Mouse (Mus musculus) limb, embryonic 15.5 days (tissue): ENCODE results near the gene Mrps27. TPM values are rescaled to one million over a fixed set of nuclear protein-coding genes. Genes with fewer than 3 reads are reported as not detected.

Experiments
- ATAC-seq: fragments of 200-750 bp; cut with Nextera tagmentation; 2 replicates; pipeline ENCODE4 v1.8.0; 2017; ENCODE audit warnings: low read depth, moderate TSS enrichment; ENCODE audit not compliant: insufficient number of reproducible peaks, low FRiP score, low TSS enrichment
- H3K27ac ChIP-seq: fragments of 300-500 bp; sonication (generic); 2 replicates; pipeline ENCODE4 v1.5.1; 2015; ENCODE audit warnings: moderate library complexity, mild to moderate bottlenecking, inconsistent platforms
- H3K27me3 ChIP-seq: fragments of 300-500 bp; sonication (generic); 2 replicates; pipeline ENCODE4 v1.6.1; 2015; ENCODE audit warnings: inconsistent platforms
- H3K36me3 ChIP-seq: fragments of 300-500 bp; sonication (generic); 2 replicates; pipeline ENCODE4 v1.6.1; 2015; ENCODE audit warnings: inconsistent platforms
- H3K4me1 ChIP-seq: fragments of 300-500 bp; sonication (generic); 2 replicates; pipeline ENCODE4 v1.6.1; 2015; ENCODE audit warnings: inconsistent platforms
- H3K4me2 ChIP-seq: fragments of 300-500 bp; sonication (generic); 2 replicates; pipeline ENCODE4 v1.6.1; 2015; ENCODE audit warnings: mild to moderate bottlenecking, inconsistent platforms
- H3K4me3 ChIP-seq: fragments of 300-500 bp; sonication (generic); 2 replicates; pipeline ENCODE4 v1.5.1; 2015; ENCODE audit warnings: mild to moderate bottlenecking, inconsistent platforms
- H3K9ac ChIP-seq: fragments of 300-500 bp; sonication (generic); 2 replicates; pipeline ENCODE4 v1.6.1; 2015; ENCODE audit warnings: inconsistent platforms
- H3K9me3 ChIP-seq: fragments of 300-500 bp; sonication (generic); 2 replicates; pipeline ENCODE4 v1.6.1; 2016; ENCODE audit warnings: inconsistent platforms
- WGBS: fragments of 180-500 bp; shearing (Covaris S2); methylation state at CpG from one replicate; pipeline ENCODE4 v1.1.7; 2015; 5-methylcytosine and 5-hydroxymethylcytosine counted together
- polyA plus RNA-seq: library from polyadenylated mRNA; unstranded; fragments of >200 nt; fragmentation: Nextera tagmentation; extraction: Ambion mirVana; gene quantifications from 2 replicates; pipeline ENCODE4 v1.2.1, GENCODE M21; 2015

Mrps27 gene
- polyA plus RNA-seq, 1 experiment from 2014 or later = 50.2 TPM

- WGBS = 29% methylated on average over 10 of the region's 10 CpGs
- H3K36me3 ChIP-seq = peaks cover 18% of the 10 kb centered on the region
- no peak overlapping the region for H3K4me2 ChIP-seq
- no peaks in the 10 kb centered on the region for H3K27me3 ChIP-seq
- no peak for ATAC-seq
- H3K4me1 ChIP-seq = peaks cover 25% of the 10 kb centered on the region
- H3K9ac ChIP-seq = no peak overlapping the region
- H3K27ac ChIP-seq = no peak overlapping the region
- H3K9me3 ChIP-seq = no peaks in the 10 kb centered on the region
- no peak overlapping the region for H3K4me3 ChIP-seq
Measured at GRCm38 (mm10) chr13:99444431-99444871, 99.9 kb downstream of the Mrps27 start.

- Histone ChIP-seq H3K4me1 (peaks cover 28% of the 10 kb centered on the region), H3K36me3 (peaks cover 17% of the 10 kb centered on the region), H3K9ac (no peak overlapping the region), H3K9me3 (no peaks in the 10 kb centered on the region), H3K4me2 (no peak overlapping the region), H3K27ac (no peak overlapping the region), H3K27me3 (no peaks in the 10 kb centered on the region), H3K4me3 (no peak overlapping the region)
- 5% methylated on average over 6 of the region's 6 CpGs for WGBS
- ATAC-seq = no peak
Measured at GRCm38 (mm10) chr13:99444880-99445279, 100.3 kb downstream of the Mrps27 start.

- Histone ChIP-seq H3K4me2 (no peak overlapping the region), H3K27me3 (no peaks in the 10 kb centered on the region), H3K27ac (0 out of 2 replicates have a peak overlapping the region, but pooled peaks have one; percentile 3), H3K36me3 (no peaks in the 10 kb centered on the region), H3K9ac (no peak overlapping the region), H3K4me3 (no peak overlapping the region), H3K9me3 (no peaks in the 10 kb centered on the region), H3K4me1 (peaks cover 31% of the 10 kb centered on the region)
- no peak for ATAC-seq
- 73% methylated on average over 7 of the region's 7 CpGs for WGBS
Measured at GRCm38 (mm10) chr13:99447002-99447401, 102.4 kb downstream of the Mrps27 start.

- Histone ChIP-seq H3K4me2 (no peak overlapping the region), H3K36me3 (no peaks in the 10 kb centered on the region), H3K9ac (no peak overlapping the region), H3K27ac (0 out of 2 replicates have a peak overlapping the region, but pooled peaks have one; percentile 3), H3K27me3 (no peaks in the 10 kb centered on the region), H3K4me3 (no peak overlapping the region), H3K9me3 (no peaks in the 10 kb centered on the region), H3K4me1 (peaks cover 26% of the 10 kb centered on the region)
- WGBS = 40% methylated on average over 11 of the region's 11 CpGs
- no peak for ATAC-seq
Measured at GRCm38 (mm10) chr13:99447403-99448199, 103.0 kb downstream of the Mrps27 start.

GRCm38 (mm10) chr13:99448278-99448677, 103.7 kb downstream of the Mrps27 start:
- Histone ChIP-seq H3K27me3 (no peaks in the 10 kb centered on the region), H3K36me3 (no peaks in the 10 kb centered on the region), H3K9me3 (no peaks in the 10 kb centered on the region), H3K4me3 (no peak overlapping the region), H3K9ac (no peak overlapping the region), H3K4me1 (peaks cover 26% of the 10 kb centered on the region), H3K4me2 (no peak overlapping the region), H3K27ac (no peak overlapping the region)
- WGBS = 69% methylated on average over 4 of the region's 4 CpGs
- ATAC-seq = no peak

- Histone ChIP-seq H3K9me3 (no peaks in the 10 kb centered on the region), H3K36me3 (no peaks in the 10 kb centered on the region), H3K27me3 (no peaks in the 10 kb centered on the region), H3K9ac (no peak overlapping the region), H3K4me1 (peaks cover 23% of the 10 kb centered on the region), H3K4me3 (no peak overlapping the region), H3K27ac (no peak overlapping the region), H3K4me2 (no peak overlapping the region)
- 40% methylated on average over 4 of the region's 4 CpGs for WGBS
- ATAC-seq = no peak
Measured at GRCm38 (mm10) chr13:99449547-99449946, 105.0 kb downstream of the Mrps27 start.

GRCm38 (mm10) chr13:99450766-99451165, 106.2 kb downstream of the Mrps27 start:
- H3K9me3 ChIP-seq = no peaks in the 10 kb centered on the region
- no peak overlapping the region for H3K27ac ChIP-seq
- H3K4me1 ChIP-seq = peaks cover 17% of the 10 kb centered on the region
- H3K36me3 ChIP-seq = no peaks in the 10 kb centered on the region
- H3K9ac ChIP-seq = no peak overlapping the region
- ATAC-seq = no peak
- no peaks in the 10 kb centered on the region for H3K27me3 ChIP-seq
- H3K4me3 ChIP-seq = no peak overlapping the region
- 73% methylated on average over 7 of the region's 7 CpGs for WGBS
- no peak overlapping the region for H3K4me2 ChIP-seq

GRCm38 (mm10) chr13:99451276-99451675, 106.7 kb downstream of the Mrps27 start:
- H3K27me3 ChIP-seq = no peaks in the 10 kb centered on the region
- ATAC-seq = no peak
- H3K27ac ChIP-seq = no peak overlapping the region
- H3K4me3 ChIP-seq = no peak overlapping the region
- no peak overlapping the region for H3K9ac ChIP-seq
- peaks cover 17% of the 10 kb centered on the region for H3K4me1 ChIP-seq
- WGBS = 78% methylated on average over 5 of the region's 5 CpGs
- H3K4me2 ChIP-seq = no peak overlapping the region
- H3K36me3 ChIP-seq = no peaks in the 10 kb centered on the region
- H3K9me3 ChIP-seq = no peaks in the 10 kb centered on the region

- no peak overlapping the region for H3K4me3 ChIP-seq
- WGBS = 92% methylated on average over 3 of the region's 3 CpGs
- H3K4me1 ChIP-seq = peaks cover 14% of the 10 kb centered on the region
- no peaks in the 10 kb centered on the region for H3K36me3 ChIP-seq
- no peak for ATAC-seq
- no peak overlapping the region for H3K9ac ChIP-seq
- H3K9me3 ChIP-seq = no peaks in the 10 kb centered on the region
- no peaks in the 10 kb centered on the region for H3K27me3 ChIP-seq
- no peak overlapping the region for H3K27ac ChIP-seq
- no peak overlapping the region for H3K4me2 ChIP-seq
Measured at GRCm38 (mm10) chr13:99452444-99452843, 107.9 kb downstream of the Mrps27 start.

GRCm38 (mm10) chr13:99454977-99455376, 110.4 kb downstream of the Mrps27 start:
- Histone ChIP-seq H3K36me3 (no peaks in the 10 kb centered on the region), H3K9ac (no peak overlapping the region), H3K27ac (no peak overlapping the region), H3K4me1 (peaks cover 22% of the 10 kb centered on the region), H3K27me3 (no peaks in the 10 kb centered on the region), H3K4me2 (no peak overlapping the region), H3K9me3 (no peaks in the 10 kb centered on the region), H3K4me3 (no peak overlapping the region)
- 84% methylated on average over 7 of the region's 7 CpGs for WGBS
- ATAC-seq = no peak

- H3K27ac ChIP-seq = peak overlapping the region; percentile 68; the same call in 1 of the 2 replicates
- H3K4me3 ChIP-seq = no peak overlapping the region
- no peaks in the 10 kb centered on the region for H3K9me3 ChIP-seq
- H3K27me3 ChIP-seq = no peaks in the 10 kb centered on the region
- no peaks in the 10 kb centered on the region for H3K36me3 ChIP-seq
- ATAC-seq = no peak
- peaks cover 14% of the 10 kb centered on the region for H3K4me1 ChIP-seq
- no peak overlapping the region for H3K9ac ChIP-seq
- 57% methylated on average over 12 of the region's 12 CpGs for WGBS
- H3K4me2 ChIP-seq = no peak overlapping the region
Measured at GRCm38 (mm10) chr13:99458658-99459386, 114.2 kb downstream of the Mrps27 start.

GRCm38 (mm10) chr13:99459612-99460011, 115.0 kb downstream of the Mrps27 start:
- Histone ChIP-seq H3K9ac (no peak overlapping the region), H3K27ac (0 out of 2 replicates have a peak overlapping the region, but pooled peaks have one; percentile 68)

More at GRCm38 (mm10) chr13:99459612-99460011, 115.0 kb downstream of the Mrps27 start:
- no peak overlapping the region for H3K4me2 ChIP-seq
- no peaks in the 10 kb centered on the region for H3K27me3 ChIP-seq
- H3K4me1 ChIP-seq = peaks cover 14% of the 10 kb centered on the region
- no peaks in the 10 kb centered on the region for H3K36me3 ChIP-seq
- ATAC-seq = no peak
- H3K4me3 ChIP-seq = no peak overlapping the region
- 43% methylated on average over 4 of the region's 4 CpGs for WGBS
- H3K9me3 ChIP-seq = no peaks in the 10 kb centered on the region
